Mouse (Mus musculus) liver, postnatal 0 days (tissue): ENCODE data around the gene Mpig6b.

Source experiments
- CTCF ChIP-seq: sonication (generic); IDR thresholded peaks from 2 replicates; pipeline ENCODE4 v1.5.1; 2016; ENCODE audit warnings: antibody characterized with exemption, low read depth
- EP300 ChIP-seq: IDR thresholded peaks from 2 replicates; pipeline ENCODE4 v1.6.1; 2016; ENCODE audit warnings: antibody characterized with exemption, low read depth, mild to moderate bottlenecking

- no peak for TF ChIP-seq EP300
- no peak for TF ChIP-seq CTCF
Observed at GRCm38 (mm10) chr17:35108097-35108496, 42.1 kb upstream of the Mpig6b start, which contains the start of gene Ly6g5c.
